Mouse (Mus musculus): ENCODE results near the gene Nhlrc4. TPM values are rescaled to one million over a fixed set of nuclear protein-coding genes. Genes with fewer than 3 reads are reported as not detected.

Nhlrc4 gene
- polyA plus RNA-seq, 1 experiment, result 3.4 TPM

GRCm38 (mm10) chr17:25907640-25908039 lies 37.1 kb downstream of the Nhlrc4 start:
- Histone ChIP-seq H3K27me3 (ENCODE audit: control insufficient read depth) (no peaks in the 10 kb centered on the region), H3K9me3 (ENCODE audit: control insufficient read depth, low read length) (no peaks in the 10 kb centered on the region), H3K36me3 (ENCODE audit: control insufficient read depth) (peaks cover 4% of the 10 kb centered on the region), H3K4me1 (ENCODE audit: control insufficient read depth) (peaks cover 16% of the 10 kb centered on the region), H3K4me3 (replicated peaks) (no peak overlapping the region)
- TF ChIP-seq TAL1 (IDR thresholded peaks at IDR 0.05; ENCODE audit: low read length) (no peak), GATA1 (IDR thresholded peaks at IDR 0.05; ENCODE audit: low read length) (no peak)

- Histone ChIP-seq H3K9me3 (ENCODE audit: control insufficient read depth, low read length) (no peaks in the 10 kb centered on the region; the same call in 1 of the 2 replicates), H3K27me3 (ENCODE audit: control insufficient read depth) (no peaks in the 10 kb centered on the region), H3K4me1 (ENCODE audit: control insufficient read depth) (peaks cover 6% of the 10 kb centered on the region), H3K36me3 (ENCODE audit: control insufficient read depth) (peaks cover 16% of the 10 kb centered on the region), H3K4me3 (replicated peaks) (no peak overlapping the region)
- TF ChIP-seq TAL1 (IDR thresholded peaks at IDR 0.05; ENCODE audit: low read length) (no peak), GATA1 (IDR thresholded peaks at IDR 0.05; ENCODE audit: low read length) (no peak)
Measured at GRCm38 (mm10) chr17:25903061-25903460, 41.7 kb downstream of the Nhlrc4 start.

GRCm38 (mm10) chr17:25900193-25900592 lies 44.6 kb downstream of the Nhlrc4 start:
- H3K27me3 ChIP-seq (ENCODE audit: control insufficient read depth), result no peaks in the 10 kb centered on the region
- no peaks in the 10 kb centered on the region; the same call in 1 of the 2 replicates for H3K9me3 ChIP-seq (ENCODE audit: control insufficient read depth, low read length)
- no peak overlapping the region for H3K4me3 ChIP-seq (replicated peaks)
- peaks cover 6% of the 10 kb centered on the region for H3K4me1 ChIP-seq (ENCODE audit: control insufficient read depth)
- TF ChIP-seq GATA1 (IDR thresholded peaks at IDR 0.05; ENCODE audit: low read length) (no peak), TAL1 (IDR thresholded peaks at IDR 0.05; ENCODE audit: low read length) (no peak)
- H3K36me3 ChIP-seq (ENCODE audit: control insufficient read depth), result peaks cover 12% of the 10 kb centered on the region

GRCm38 (mm10) chr17:25895891-25896290 lies 48.9 kb downstream of the Nhlrc4 start:
- TF ChIP-seq TAL1 (IDR thresholded peaks at IDR 0.05; ENCODE audit: low read length) (no peak), GATA1 (IDR thresholded peaks at IDR 0.05; ENCODE audit: low read length) (no peak)
- no peak overlapping the region for H3K4me3 ChIP-seq (replicated peaks)
- H3K4me1 ChIP-seq (ENCODE audit: control insufficient read depth), result peaks cover 9% of the 10 kb centered on the region
- H3K9me3 ChIP-seq (ENCODE audit: control insufficient read depth, low read length), result no peaks in the 10 kb centered on the region; the same call in 1 of the 2 replicates
- no peaks in the 10 kb centered on the region for H3K27me3 ChIP-seq (ENCODE audit: control insufficient read depth)
- peaks cover 14% of the 10 kb centered on the region for H3K36me3 ChIP-seq (ENCODE audit: control insufficient read depth)

- H3K27me3 ChIP-seq (ENCODE audit: control insufficient read depth), result no peaks in the 10 kb centered on the region
- H3K4me3 ChIP-seq (replicated peaks), result no peak overlapping the region
- TF ChIP-seq TAL1 (IDR thresholded peaks at IDR 0.05; ENCODE audit: low read length) (no peak), GATA1 (IDR thresholded peaks at IDR 0.05; ENCODE audit: low read length) (no peak)
- peaks cover 9% of the 10 kb centered on the region for H3K4me1 ChIP-seq (ENCODE audit: control insufficient read depth)
- no peaks in the 10 kb centered on the region for H3K9me3 ChIP-seq (ENCODE audit: control insufficient read depth, low read length)
- peaks cover 9% of the 10 kb centered on the region for H3K36me3 ChIP-seq (ENCODE audit: control insufficient read depth)
Measured at GRCm38 (mm10) chr17:25895415-25895814, 49.3 kb downstream of the Nhlrc4 start.

GRCm38 (mm10) chr17:25893975-25894617 lies 50.7 kb downstream of the Nhlrc4 start:
- Histone ChIP-seq H3K27me3 (ENCODE audit: control insufficient read depth) (no peaks in the 10 kb centered on the region), H3K4me1 (ENCODE audit: control insufficient read depth) (peaks cover 9% of the 10 kb centered on the region), H3K4me3 (replicated peaks) (no peak overlapping the region), H3K36me3 (ENCODE audit: control insufficient read depth) (peaks cover 10% of the 10 kb centered on the region), H3K9me3 (ENCODE audit: control insufficient read depth, low read length) (no peaks in the 10 kb centered on the region)
- TF ChIP-seq TAL1 (IDR thresholded peaks at IDR 0.05; ENCODE audit: low read length) (no peak), GATA1 (IDR thresholded peaks at IDR 0.05; ENCODE audit: low read length) (no peak)

Other genes starting within 250 kb of the Nhlrc4 start
- gene Gng13, start 227.8 kb downstream of the Nhlrc4 start, polyA plus RNA-seq (2012), result not detected in 2 replicates
- 15.6 and 20.0 TPM in 2 replicates for gene Chtf18, start 217.5 kb downstream of the Nhlrc4 start, polyA plus RNA-seq (2012)
- 3.2 and 4.0 TPM in 2 replicates for gene Rpusd1, start 217.3 kb downstream of the Nhlrc4 start, polyA plus RNA-seq (2012)
- gene Mslnl, start 208.9 kb downstream of the Nhlrc4 start, polyA plus RNA-seq (2012), result not detected in 2 replicates
- not detected in 2 replicates for gene Msln, start 190.6 kb downstream of the Nhlrc4 start, polyA plus RNA-seq (2012)
- 2.0 TPM in 2 replicates for gene Narfl, start 171.2 kb downstream of the Nhlrc4 start, polyA plus RNA-seq (2012)
- gene Haghl, start 159.3 kb downstream of the Nhlrc4 start, polyA plus RNA-seq (2012), result 0.46 and 0.59 TPM in 2 replicates
- not detected in 2 replicates for gene Ccdc78, start 158.4 kb downstream of the Nhlrc4 start, polyA plus RNA-seq (2012)
- gene Fam173a, start 152.1 kb downstream of the Nhlrc4 start, polyA plus RNA-seq (2012), result 2.8 and 3.7 TPM in 2 replicates
- gene AC134908.4, start 149.3 kb downstream of the Nhlrc4 start, polyA plus RNA-seq (2012), result not detected in 2 replicates
- 7.2 and 7.4 TPM in 2 replicates for gene Metrn, start 147.8 kb downstream of the Nhlrc4 start, polyA plus RNA-seq (2012)
- not detected in 2 replicates for gene Fbxl16, start 135.9 kb downstream of the Nhlrc4 start, polyA plus RNA-seq (2012)
- 0.32 and 0.68 TPM in 2 replicates for gene Wdr24, start 121.3 kb downstream of the Nhlrc4 start, polyA plus RNA-seq (2012)
- gene Jmjd8, start 116.1 kb downstream of the Nhlrc4 start, polyA plus RNA-seq (2012), result 0.31 and 0.65 TPM in 2 replicates
- gene Stub1, start 111.6 kb downstream of the Nhlrc4 start, polyA plus RNA-seq (2012), result 10.1 and 10.6 TPM in 2 replicates
- 0.22 and 0.54 TPM in 2 replicates for gene Rhbdl1, start 107.7 kb downstream of the Nhlrc4 start, polyA plus RNA-seq (2012)
- gene Gm20683, start 103.2 kb downstream of the Nhlrc4 start, polyA plus RNA-seq (2012), result 0.68 and 1.1 TPM in 2 replicates
- 17.7 and 19.8 TPM in 2 replicates for gene Rhot2, start 100.1 kb downstream of the Nhlrc4 start, polyA plus RNA-seq (2012)
- gene Wdr90, start 83.5 kb downstream of the Nhlrc4 start, polyA plus RNA-seq (2012), result 1.9 and 3.6 TPM in 2 replicates
- gene Mcrip2, start 76.2 kb downstream of the Nhlrc4 start, polyA plus RNA-seq (2012), result 3.7 and 4.0 TPM in 2 replicates
- gene Mettl26, start 69.9 kb downstream of the Nhlrc4 start, polyA plus RNA-seq (2012), result 6.4 and 8.3 TPM in 2 replicates
- gene Wfikkn1, start 64.1 kb downstream of the Nhlrc4 start, polyA plus RNA-seq (2012), result 0.17 and 0.18 TPM in 2 replicates
- 0.68 and 1.0 TPM in 2 replicates for gene Rab40c, start 25.2 kb downstream of the Nhlrc4 start, polyA plus RNA-seq (2012)
- 164 and 218 TPM in 2 replicates for gene Pigq, start within 50 bp of the Nhlrc4 start, polyA plus RNA-seq (2012)
- gene A930017K11Rik, start 7.6 kb upstream of the Nhlrc4 start, polyA plus RNA-seq (2012), result 0.25 TPM in 2 replicates
- gene Capn15, start 40.8 kb upstream of the Nhlrc4 start, polyA plus RNA-seq (2012), result 6.2 and 6.3 TPM in 2 replicates
- gene Rab11fip3, start 124.6 kb upstream of the Nhlrc4 start, polyA plus RNA-seq (2012), result 0.23 and 0.36 TPM in 2 replicates
- gene Decr2, start 145.4 kb upstream of the Nhlrc4 start, polyA plus RNA-seq (2012), result 0.02 TPM in 1 of 2 replicates, not detected in the other
- gene Nme4, start 150.6 kb upstream of the Nhlrc4 start, polyA plus RNA-seq (2012), result 5.5 and 9.0 TPM in 2 replicates
- 0.21 and 0.31 TPM in 2 replicates for gene Tmem8, start 168.3 kb upstream of the Nhlrc4 start, polyA plus RNA-seq (2012)
- gene Mrpl28, start 178.5 kb upstream of the Nhlrc4 start, polyA plus RNA-seq (2012), result 28.4 and 31.6 TPM in 2 replicates
- gene Axin1, start 193.7 kb upstream of the Nhlrc4 start, polyA plus RNA-seq (2012), result 3.2 and 3.3 TPM in 2 replicates